Mouse (Mus musculus) thymus, postnatal 36 days (tissue): ENCODE measurements around the gene Ubr7.
A peak's percentile ranks its signal among the peaks of the same experiment; 100 is the strongest.

Source experiments
- DNase-seq, 2 experiments: peaks; one replicate each; pipeline ENCODE4 v3.0.0; 2022; ENCODE audit warnings: mixed read lengths in 2 of 2

The Ubr7 gene

GRCm38 (mm10) chr12:102757689-102758402 lies at the start of gene Ubr7, which contains the start of the genes Gm28051 and Gon7:
Gene Ubr7, plus strand, starts transcription at chr12:102757967.
Gene Gm28051, minus strand, starts transcription at chr12:102757765.
Gene Gon7, minus strand, starts transcription at chr12:102757803.
- peak; percentile 94 to 96 for DNase-seq

- DNase-seq: no peak
Observed at GRCm38 (mm10) chr12:102708220-102708619, 49.5 kb upstream of the Ubr7 start.

GRCm38 (mm10) chr12:102709896-102710295 lies 47.9 kb upstream of the Ubr7 start:
- DNase-seq: no peak

- DNase-seq: no peak
Observed at GRCm38 (mm10) chr12:102710851-102711375, 46.9 kb upstream of the Ubr7 start.

GRCm38 (mm10) chr12:102713153-102713865 lies 44.5 kb upstream of the Ubr7 start:
- DNase-seq: no peak

GRCm38 (mm10) chr12:102714116-102714515 lies 43.7 kb upstream of the Ubr7 start:
- DNase-seq: no peak

DNA sequence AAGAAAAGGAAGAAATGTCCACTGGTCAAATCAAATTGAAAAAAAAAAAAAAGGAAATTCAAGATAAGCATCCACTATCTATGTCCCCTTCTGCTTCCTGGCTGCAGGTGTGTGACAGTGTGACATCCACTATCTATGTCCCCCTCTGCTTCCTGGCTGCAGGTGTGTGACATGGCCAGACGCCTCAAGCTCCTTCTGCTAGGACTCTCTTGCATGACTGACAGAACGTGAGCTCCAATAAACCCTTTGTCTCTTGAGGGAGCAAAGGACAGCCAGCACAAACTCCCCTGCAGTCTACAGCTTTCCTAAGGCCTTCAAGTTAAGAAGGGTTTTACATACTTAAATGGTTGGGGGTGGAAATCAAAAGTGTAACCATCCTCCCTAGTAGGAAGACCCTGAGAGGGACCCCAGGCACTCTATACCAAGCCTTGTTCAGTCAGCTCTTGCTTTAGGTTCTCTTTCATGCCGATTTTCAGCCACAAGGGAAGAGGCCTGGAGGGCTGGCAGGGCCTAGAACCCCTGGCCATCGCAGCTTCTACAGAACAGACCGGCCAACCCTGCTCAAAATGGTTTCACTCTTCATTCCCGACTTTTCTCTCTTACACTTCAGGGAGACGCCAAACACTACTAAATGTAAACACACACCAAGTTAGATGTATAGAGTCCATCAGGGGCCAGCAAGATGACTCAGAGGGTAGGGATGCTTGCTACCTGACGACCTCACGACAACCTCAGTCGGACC lies 42.9 kb upstream of the Ubr7 start:
- no peak for DNase-seq

DNA sequence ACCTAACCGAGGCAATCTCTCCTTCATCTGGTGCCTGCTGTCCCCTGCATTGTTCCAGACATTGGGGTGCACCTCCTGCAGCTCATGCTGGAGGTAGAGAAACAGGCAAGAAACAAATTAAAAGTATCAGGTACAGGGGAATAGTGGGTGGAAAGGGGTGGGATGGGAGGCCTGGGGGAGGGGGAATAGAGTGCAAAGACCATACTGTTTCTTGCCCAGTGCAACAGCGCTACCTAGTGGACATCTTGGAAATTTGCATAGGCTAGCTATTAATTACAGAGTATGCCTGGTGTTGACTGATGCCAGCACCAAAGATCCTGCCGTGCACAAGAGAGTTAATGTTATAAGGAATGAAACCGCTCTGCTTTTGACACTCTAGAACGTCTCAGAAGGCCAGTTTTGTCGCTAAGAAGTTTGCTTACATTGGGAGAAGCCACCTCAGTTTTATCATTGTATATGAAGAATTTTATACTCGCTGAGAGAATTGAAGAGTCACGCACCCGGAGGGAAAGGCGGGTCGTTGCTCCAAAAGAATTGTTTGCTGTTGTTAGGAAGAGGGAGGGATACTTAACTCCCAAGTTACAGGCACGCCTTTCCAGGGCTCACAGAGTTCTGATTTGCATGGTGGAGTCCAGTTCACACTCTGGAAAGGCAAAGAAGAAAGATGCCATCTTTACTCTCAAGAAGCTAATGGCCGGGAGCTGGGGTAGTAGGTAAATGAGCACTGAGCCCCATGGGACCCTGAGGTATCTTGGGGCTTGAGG lies 38.0 kb upstream of the Ubr7 start:
- DNase-seq: peak in 1 of 2 experiments; percentile 45

DNA sequence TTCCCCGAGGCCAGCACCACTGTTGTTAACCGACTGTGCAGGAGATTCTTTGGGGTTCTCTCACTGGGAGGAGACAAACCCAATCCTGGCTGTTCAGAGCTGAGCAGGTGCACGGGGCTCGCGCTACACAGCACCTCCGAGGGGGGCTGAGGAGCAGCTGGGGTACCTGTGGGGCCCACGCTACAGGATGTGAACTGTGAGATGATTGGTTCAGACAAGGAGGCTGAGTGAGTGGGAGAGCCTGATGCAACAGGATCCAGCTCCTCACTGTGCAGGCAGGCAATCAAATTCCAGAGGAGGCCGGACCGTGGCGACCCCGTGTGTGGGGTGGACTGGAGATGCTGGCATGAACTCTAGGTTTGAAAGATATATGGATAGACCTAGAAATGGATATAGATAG lies 35.3 kb upstream of the Ubr7 start:
- DNase-seq: peak in 1 of 2 experiments; percentile 73

GRCm38 (mm10) chr12:102722966-102723365 lies 34.8 kb upstream of the Ubr7 start:
- DNase-seq: no peak

GRCm38 (mm10) chr12:102723861-102724260 lies 33.9 kb upstream of the Ubr7 start:
- DNase-seq: no peak

- DNase-seq: no peak
Observed at GRCm38 (mm10) chr12:102725146-102725545, 32.6 kb upstream of the Ubr7 start.

DNA sequence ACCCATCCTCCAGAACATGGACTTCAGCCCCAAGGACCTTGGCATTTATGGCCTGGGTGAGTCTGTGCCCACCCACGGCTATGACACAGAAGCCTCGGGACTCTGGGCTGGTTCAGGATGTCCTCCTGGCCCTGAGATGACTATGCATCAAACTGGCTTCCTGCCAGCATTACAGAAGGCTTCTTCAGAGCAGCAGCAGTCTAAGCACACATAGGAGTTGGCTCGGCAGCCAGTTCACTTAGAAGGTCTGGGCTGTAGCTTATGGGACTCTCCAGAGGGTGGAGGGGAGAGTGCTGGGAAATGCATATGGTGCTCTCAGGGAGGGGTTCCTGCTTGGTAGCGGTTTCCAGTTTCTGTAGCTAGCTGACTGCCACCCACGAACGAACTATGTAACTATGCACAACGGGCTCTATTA lies 32.0 kb upstream of the Ubr7 start:
- no peak for DNase-seq

DNA sequence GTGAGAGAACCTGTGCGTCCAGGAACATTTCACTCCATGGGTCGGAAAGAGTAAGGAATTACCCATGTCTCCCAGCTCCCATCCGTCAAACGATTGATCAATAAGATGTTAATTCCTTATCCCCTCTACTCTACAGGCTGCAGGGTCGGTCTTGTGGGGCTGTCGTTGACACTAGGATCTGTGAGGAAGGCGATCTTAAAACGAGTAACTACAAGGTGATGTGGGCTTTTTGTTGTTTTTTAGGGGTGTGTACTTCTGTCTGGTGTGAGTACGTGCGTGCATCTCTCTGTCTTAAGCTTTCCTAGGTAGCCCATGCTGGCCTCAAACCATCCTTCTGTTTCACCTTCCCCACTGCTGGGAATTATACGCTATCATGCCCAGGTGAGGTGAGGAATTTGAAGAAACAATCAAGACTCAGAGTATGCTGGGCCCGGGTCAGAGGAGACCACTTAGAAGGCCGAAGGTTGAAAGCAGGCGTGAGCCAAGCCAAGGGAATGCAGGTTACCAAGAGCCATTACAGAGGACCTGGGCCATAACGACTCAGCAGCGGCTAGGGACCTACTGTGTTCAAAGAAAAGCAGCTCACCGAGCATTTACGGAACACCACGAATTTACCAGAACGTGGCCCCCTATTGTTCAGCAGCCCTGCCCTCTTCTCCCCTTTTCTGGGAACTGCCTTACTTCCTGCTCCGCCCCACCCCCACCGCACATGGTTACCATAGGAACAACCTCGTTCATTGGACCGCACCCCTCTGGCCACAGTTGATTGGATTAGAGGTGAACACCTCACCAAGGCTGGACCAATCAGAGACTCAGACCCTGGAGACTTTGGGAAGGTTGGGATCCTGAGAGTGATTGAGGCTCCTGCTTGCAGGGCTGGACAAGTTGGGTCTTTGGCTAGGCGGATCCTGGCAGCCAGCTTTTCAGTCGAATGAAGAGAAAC lies 27.6 kb upstream of the Ubr7 start:
- DNase-seq: peak; percentile 43 to 57

DNA sequence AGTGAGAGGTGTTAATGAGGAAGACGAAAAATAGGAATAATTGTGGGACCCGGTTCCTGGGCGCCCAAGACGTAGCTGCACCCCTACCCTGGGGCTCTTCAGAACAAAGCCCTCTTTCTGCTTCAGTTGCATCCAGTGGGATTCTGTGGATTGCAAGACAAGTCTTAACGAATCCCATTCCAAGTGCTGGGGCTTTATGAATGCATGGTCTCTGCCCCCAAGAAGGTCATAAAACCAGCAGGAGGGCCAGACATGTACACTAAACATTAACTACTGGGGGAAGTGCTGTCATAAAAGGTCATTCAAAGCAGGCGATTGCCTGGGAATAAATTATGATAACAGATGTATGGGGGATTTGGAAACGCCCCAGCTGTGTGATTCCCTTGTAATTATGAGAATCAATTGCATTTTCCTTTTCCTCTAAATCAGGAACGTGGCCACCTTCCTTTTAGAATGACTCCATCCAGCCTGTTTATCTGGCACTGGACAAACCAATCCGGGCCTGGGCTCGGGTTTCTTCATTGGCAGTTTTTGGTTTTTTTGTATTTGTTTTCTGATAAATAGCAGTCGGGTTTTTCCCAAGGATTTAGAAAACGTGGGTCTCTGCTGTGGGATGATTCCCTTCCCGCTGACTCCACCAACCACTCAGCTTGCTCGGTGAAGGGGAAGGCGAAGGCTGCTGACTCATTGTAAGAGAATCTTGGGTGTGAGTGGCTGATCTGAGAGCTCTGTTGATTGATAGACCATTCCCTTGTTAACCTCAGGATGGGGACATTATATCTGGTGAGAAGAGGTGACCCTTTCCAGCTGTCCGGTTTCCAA lies 26.8 kb upstream of the Ubr7 start:
- DNase-seq: no peak

GRCm38 (mm10) chr12:102733381-102733780 lies 24.4 kb upstream of the Ubr7 start:
- peak; percentile 62 to 64 for DNase-seq

- DNase-seq: no peak
Observed at GRCm38 (mm10) chr12:102739096-102739495, 18.7 kb upstream of the Ubr7 start.

GRCm38 (mm10) chr12:102740285-102740684 lies 17.5 kb upstream of the Ubr7 start:
- no peak for DNase-seq

- no peak for DNase-seq
Observed at GRCm38 (mm10) chr12:102742056-102742455, 15.7 kb upstream of the Ubr7 start.

DNA sequence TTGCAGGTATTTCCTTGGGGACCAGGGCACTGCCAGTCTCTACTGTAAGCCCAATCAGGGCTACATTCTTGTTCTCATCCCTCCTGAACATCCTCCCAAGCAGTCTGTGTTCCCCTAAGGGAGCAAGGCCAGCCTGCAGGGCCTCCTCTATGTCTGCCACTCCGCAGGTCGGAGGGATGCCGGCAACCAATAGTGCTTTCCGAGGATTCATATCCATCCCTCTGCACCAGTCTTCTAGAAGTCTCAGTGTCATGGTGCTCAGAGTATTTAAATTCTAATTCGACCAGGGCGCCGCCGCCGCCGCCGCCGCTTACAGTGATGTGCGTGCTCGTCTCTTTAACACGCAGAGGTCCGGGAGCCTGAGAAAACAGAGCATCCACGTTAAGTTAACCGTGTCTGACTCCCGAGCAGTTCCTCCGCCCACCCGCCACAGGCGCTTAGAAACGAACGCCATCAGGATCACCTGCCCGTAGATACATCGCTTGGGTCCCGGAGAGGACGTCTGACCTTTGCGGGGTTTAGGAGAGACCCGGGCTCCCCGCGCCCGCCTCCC lies 14.7 kb upstream of the Ubr7 start:
- no peak for DNase-seq
